Mouse (Mus musculus) small intestine, adult 2 months (tissue): ENCODE data around the gene Ttll12.

ENCODE experiments used
- CTCF ChIP-seq: fragments of 200-500 bp; IDR thresholded peaks from 2 replicates; pipeline ENCODE4 v1.5.1; 2012; ENCODE audit warnings: low read depth, mild to moderate bottlenecking, control low read depth, inconsistent platforms, low read length, moderate library complexity, mixed read lengths; ENCODE audit not compliant: insufficient replicate concordance, insufficient read length; ENCODE audit errors: extremely low read depth
- POLR2A ChIP-seq: fragments of 200-500 bp; IDR thresholded peaks from 2 replicates; pipeline ENCODE4 v1.6.1; 2012; ENCODE audit warnings: low read depth, mild to moderate bottlenecking, control low read depth, inconsistent platforms, low read length, moderate library complexity

- TF ChIP-seq CTCF (no peak), POLR2A (no peak)
These were observed 18.3 kb downstream of the Ttll12 start for GRCm38 (mm10) chr15:83576651-83577050.
